Mouse (Mus musculus): ENCODE data around the gene Ccdc88a.
A peak's percentile ranks its signal among the peaks of the same experiment; 100 is the strongest.

Ccdc88a gene

DNA sequence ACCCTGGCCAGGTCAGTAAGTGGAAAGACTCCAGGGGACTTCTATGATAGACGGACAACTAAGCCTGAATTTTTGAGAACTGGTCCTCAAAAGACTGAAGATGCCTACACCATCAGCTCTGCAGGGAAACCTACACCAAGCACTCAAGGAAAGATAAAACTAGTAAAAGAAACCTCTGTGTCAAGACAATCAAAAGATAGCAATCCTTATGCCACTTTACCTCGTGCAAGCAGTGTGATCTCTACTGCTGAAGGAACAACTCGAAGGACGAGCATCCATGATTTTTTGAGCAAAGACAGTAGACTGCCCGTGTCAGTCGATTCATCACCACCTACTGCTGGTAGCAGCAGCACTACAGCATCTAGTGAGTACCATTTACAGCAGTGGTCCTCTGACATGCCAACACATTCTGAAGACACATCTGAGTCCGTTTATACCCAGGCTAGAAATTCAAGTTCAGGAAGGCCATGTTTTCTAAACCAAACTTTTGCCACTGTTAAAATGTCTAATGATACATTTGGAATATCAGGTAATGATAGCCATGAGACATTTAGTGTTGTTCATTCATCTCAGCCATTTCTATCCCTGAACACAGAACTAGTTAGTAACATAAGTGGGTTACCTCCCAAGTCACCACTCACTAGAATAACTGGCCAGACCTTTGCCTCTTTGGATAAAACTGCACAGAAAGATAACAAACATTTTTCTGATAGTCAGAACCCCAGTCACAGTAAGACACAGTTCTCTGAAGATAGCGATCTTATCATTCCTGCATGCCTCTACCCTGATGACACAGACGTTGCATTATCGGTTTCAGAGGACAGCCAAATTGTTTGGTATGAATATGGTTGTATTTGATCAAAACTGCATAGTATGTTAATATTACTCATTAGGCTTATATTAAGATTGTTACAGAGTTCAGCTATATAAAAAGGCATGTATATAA, 130.8 kb downstream of the Ccdc88a start:
- Histone ChIP-seq H3K4me1 (replicated peaks; ENCODE audit: low read depth, low read length) (no peaks in the 10 kb centered on the region), H3K27me3 (ENCODE audit: insufficient read depth, low read length) (no peaks in the 10 kb centered on the region), H3K36me3 (ENCODE audit: insufficient read depth, low read length) (peaks cover 20% of the 10 kb centered on the region), H3K9me3 (ENCODE audit: low read length) (no peaks in the 10 kb centered on the region), H3K4me3 (replicated peaks; ENCODE audit: low read length) (no peak overlapping the region)
- TF ChIP-seq NANOG (IDR thresholded peaks at IDR 0.05; ENCODE audit: borderline replicate concordance, low read length), result no peak
- TF ChIP-seq POU5F1 (IDR thresholded peaks at IDR 0.05; ENCODE audit: borderline replicate concordance, low read length), result no peak
- no peak for TF ChIP-seq CTCF (conservative IDR thresholded peaks at IDR 0.05; ENCODE audit: low read length)

- TF ChIP-seq CTCF (conservative IDR thresholded peaks at IDR 0.05; ENCODE audit: low read length) (no peak), NANOG (IDR thresholded peaks at IDR 0.05; ENCODE audit: borderline replicate concordance, low read length) (no peak), POU5F1 (IDR thresholded peaks at IDR 0.05; ENCODE audit: borderline replicate concordance, low read length) (no peak)
- H3K27me3 ChIP-seq (ENCODE audit: insufficient read depth, low read length), result no peaks in the 10 kb centered on the region
- H3K4me1 ChIP-seq (replicated peaks; ENCODE audit: low read depth, low read length), result no peaks in the 10 kb centered on the region
- H3K4me3 ChIP-seq (replicated peaks; ENCODE audit: low read length), result no peak overlapping the region
- H3K36me3 ChIP-seq (ENCODE audit: insufficient read depth, low read length), result peaks cover 20% of the 10 kb centered on the region
- H3K9me3 ChIP-seq (ENCODE audit: low read length), result no peaks in the 10 kb centered on the region
These were observed 131.6 kb downstream of the Ccdc88a start for GRCm38 (mm10) chr11:29504899-29505625.

GRCm38 (mm10) chr11:29509421-29509820, 136.0 kb downstream of the Ccdc88a start:
- Histone ChIP-seq H3K9me3 (ENCODE audit: low read length) (no peaks in the 10 kb centered on the region), H3K4me1 (replicated peaks; ENCODE audit: low read depth, low read length) (peaks cover 12% of the 10 kb centered on the region), H3K4me3 (replicated peaks; ENCODE audit: low read length) (no peak overlapping the region), H3K27me3 (ENCODE audit: insufficient read depth, low read length) (no peaks in the 10 kb centered on the region), H3K36me3 (ENCODE audit: insufficient read depth, low read length) (peaks cover 36% of the 10 kb centered on the region)
- TF ChIP-seq CTCF (conservative IDR thresholded peaks at IDR 0.05; ENCODE audit: low read length), result no peak
- no peak for TF ChIP-seq POU5F1 (IDR thresholded peaks at IDR 0.05; ENCODE audit: borderline replicate concordance, low read length)
- TF ChIP-seq NANOG (IDR thresholded peaks at IDR 0.05; ENCODE audit: borderline replicate concordance, low read length), result no peak

DNA sequence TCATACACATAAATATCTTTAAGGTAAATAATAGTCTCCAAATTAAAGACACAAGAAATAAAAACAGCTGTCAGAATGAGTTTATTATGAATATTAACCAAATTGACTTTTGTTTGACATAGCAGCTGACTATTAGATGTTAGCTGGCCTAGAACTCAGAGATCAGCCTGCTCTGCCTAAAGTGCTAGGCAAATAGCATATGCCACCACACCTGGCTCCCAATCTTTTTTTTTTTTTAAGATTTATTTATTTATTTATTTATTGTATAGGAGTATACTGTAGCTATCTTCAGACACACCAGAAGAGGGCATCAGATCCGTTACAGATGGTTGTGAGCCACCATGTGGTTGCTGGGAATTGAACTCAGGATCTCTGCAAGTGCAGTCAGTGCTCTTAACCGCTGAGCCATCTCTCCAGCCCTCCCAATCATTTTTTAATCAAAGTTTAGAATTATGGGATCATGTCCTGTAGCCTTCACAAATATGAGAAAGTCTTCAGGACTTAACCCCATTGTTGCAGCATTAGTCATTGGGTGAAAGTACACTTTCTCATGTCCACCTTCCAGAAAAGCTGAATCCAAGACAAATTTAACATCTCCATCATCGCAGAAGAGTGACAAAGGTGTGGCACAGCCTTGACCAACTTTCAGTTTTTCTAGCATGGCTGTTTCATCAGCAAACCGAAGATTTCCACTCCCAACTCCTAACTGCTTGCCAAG, 139.5 kb downstream of the Ccdc88a start:
- H3K36me3 ChIP-seq (ENCODE audit: insufficient read depth, low read length), result peaks cover 30% of the 10 kb centered on the region
- no peaks in the 10 kb centered on the region for H3K27me3 ChIP-seq (ENCODE audit: insufficient read depth, low read length)
- no peaks in the 10 kb centered on the region for H3K9me3 ChIP-seq (ENCODE audit: low read length)
- peaks cover 18% of the 10 kb centered on the region for H3K4me1 ChIP-seq (replicated peaks; ENCODE audit: low read depth, low read length)
- TF ChIP-seq POU5F1 (IDR thresholded peaks at IDR 0.05; ENCODE audit: borderline replicate concordance, low read length), result no peak
- no peak for TF ChIP-seq CTCF (conservative IDR thresholded peaks at IDR 0.05; ENCODE audit: low read length)
- TF ChIP-seq NANOG (IDR thresholded peaks at IDR 0.05; ENCODE audit: borderline replicate concordance, low read length), result no peak
- H3K4me3 ChIP-seq (replicated peaks; ENCODE audit: low read length), result no peak overlapping the region

GRCm38 (mm10) chr11:29514325-29514681, 140.8 kb downstream of the Ccdc88a start:
- peak overlapping the region; percentile 88 for H3K4me3 ChIP-seq (replicated peaks; ENCODE audit: low read length)
- no peaks in the 10 kb centered on the region for H3K9me3 ChIP-seq (ENCODE audit: low read length)
- H3K4me1 ChIP-seq (replicated peaks; ENCODE audit: low read depth, low read length), result peaks cover 18% of the 10 kb centered on the region
- peaks cover 30% of the 10 kb centered on the region for H3K36me3 ChIP-seq (ENCODE audit: insufficient read depth, low read length)
- no peaks in the 10 kb centered on the region for H3K27me3 ChIP-seq (ENCODE audit: insufficient read depth, low read length)
- TF ChIP-seq NANOG (IDR thresholded peaks at IDR 0.05; ENCODE audit: borderline replicate concordance, low read length) (no peak), CTCF (conservative IDR thresholded peaks at IDR 0.05; ENCODE audit: low read length) (no peak), POU5F1 (IDR thresholded peaks at IDR 0.05; ENCODE audit: borderline replicate concordance, low read length) (no peak)

GRCm38 (mm10) chr11:29514682-29515412, 141.4 kb downstream of the Ccdc88a start, which contains the start of gene Prorsd1:
Gene Prorsd1, minus strand, starts transcription at chr11:29515033.
- Histone ChIP-seq H3K4me1 (replicated peaks; ENCODE audit: low read depth, low read length) (peaks cover 18% of the 10 kb centered on the region), H3K4me3 (replicated peaks; ENCODE audit: low read length) (peak within 1 kb of the TSS; percentile 88), H3K27me3 (ENCODE audit: insufficient read depth, low read length) (no peaks in the 10 kb centered on the region), H3K36me3 (ENCODE audit: insufficient read depth, low read length) (peaks cover 30% of the 10 kb centered on the region), H3K9me3 (ENCODE audit: low read length) (no peaks in the 10 kb centered on the region)
- TF ChIP-seq POU5F1 (IDR thresholded peaks at IDR 0.05; ENCODE audit: borderline replicate concordance, low read length) (no peak), CTCF (conservative IDR thresholded peaks at IDR 0.05; ENCODE audit: low read length) (no peak), NANOG (IDR thresholded peaks at IDR 0.05; ENCODE audit: borderline replicate concordance, low read length) (no peak)

GRCm38 (mm10) chr11:29525988-29526794, 152.7 kb downstream of the Ccdc88a start, which contains the start of gene Mtif2:
Gene Mtif2, plus strand, starts transcription at chr11:29526408.
- H3K4me3 ChIP-seq (replicated peaks; ENCODE audit: low read length), result peak within 1 kb of the TSS; percentile 95
- H3K36me3 ChIP-seq (ENCODE audit: insufficient read depth, low read length), result peaks cover 29% of the 10 kb centered on the region
- TF ChIP-seq NANOG (IDR thresholded peaks at IDR 0.05; ENCODE audit: borderline replicate concordance, low read length), result no peak
- no peak for TF ChIP-seq POU5F1 (IDR thresholded peaks at IDR 0.05; ENCODE audit: borderline replicate concordance, low read length)
- no peak for TF ChIP-seq CTCF (conservative IDR thresholded peaks at IDR 0.05; ENCODE audit: low read length)
- H3K27me3 ChIP-seq (ENCODE audit: insufficient read depth, low read length), result no peaks in the 10 kb centered on the region
- H3K9me3 ChIP-seq (ENCODE audit: low read length), result no peaks in the 10 kb centered on the region
- H3K4me1 ChIP-seq (replicated peaks; ENCODE audit: low read depth, low read length), result peaks cover 24% of the 10 kb centered on the region
